Mouse (Mus musculus) mesoderm, embryonic 11.5 days (tissue): ENCODE measurements at regions not wholly inside any gene's neighbourhood (a gene's known extent, or its start where the extent isn't known, plus 50 kb on each side); places are given as distances from the start of the nearest gene placed in this dataset.

Experiments used
- DNase-seq: peaks from one replicate; pipeline ENCODE4 v3.0.0-alpha.2; 2012; ENCODE audit warnings: low read depth, low spot score

- no peak for DNase-seq
Measured at GRCm38 (mm10) chr11:85966207-85966606, 80.0 kb downstream of the Tbx4 start.

GRCm38 (mm10) chr11:85970287-85970686 is 84.1 kb downstream of the Tbx4 start:
- DNase-seq: no peak

DNA sequence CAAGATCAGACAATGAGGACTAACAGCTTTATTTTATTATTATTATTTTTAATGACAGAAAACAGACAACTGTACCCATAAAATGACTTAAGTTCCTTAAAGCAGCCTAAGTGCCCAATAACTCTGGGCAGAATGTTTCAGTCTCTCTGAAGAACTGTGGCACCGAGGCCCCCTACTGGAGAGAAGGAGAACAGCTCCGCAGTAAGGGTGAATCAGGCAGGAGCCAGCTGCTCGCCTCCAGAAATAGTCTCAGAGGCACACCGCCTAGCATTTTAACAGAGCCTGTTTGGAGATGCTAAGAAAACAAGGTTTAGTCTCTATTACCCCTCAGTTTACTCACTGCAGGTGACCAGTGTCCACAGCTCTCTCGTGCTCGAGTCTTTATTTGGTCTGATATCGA is 86.2 kb downstream of the Tbx4 start:
- DNase-seq: peak; percentile 76

- no peak for DNase-seq
Measured at GRCm38 (mm10) chr11:85973736-85974135, 87.5 kb downstream of the Tbx4 start.

- no peak for DNase-seq
Measured at GRCm38 (mm10) chr11:85976693-85977434, 90.6 kb downstream of the Tbx4 start.

GRCm38 (mm10) chr11:85980388-85980787 is 94.2 kb downstream of the Tbx4 start:
- no peak for DNase-seq

DNA sequence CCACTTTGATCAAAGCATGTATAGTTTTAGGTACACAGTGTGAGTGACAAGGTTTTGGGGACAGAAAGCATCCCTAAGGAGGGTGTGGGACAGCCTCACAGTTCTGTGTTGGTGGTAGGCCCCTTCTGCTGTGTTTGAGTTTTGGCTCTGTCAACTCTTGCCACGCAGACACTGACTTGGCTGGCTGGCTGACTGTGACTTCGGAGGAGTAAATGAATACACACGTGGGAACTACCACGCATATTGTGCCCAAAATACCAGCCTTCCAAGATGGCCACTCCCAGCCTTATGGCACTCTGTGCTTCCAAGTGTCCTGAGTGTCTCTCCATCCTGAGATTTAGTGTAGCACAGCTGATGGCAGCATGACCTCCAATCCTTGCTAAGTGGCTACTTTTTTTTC is 95.3 kb downstream of the Tbx4 start:
- no peak for DNase-seq

- no peak for DNase-seq
Measured at GRCm38 (mm10) chr11:85986338-85986737, 100.1 kb downstream of the Tbx4 start.

- no peak for DNase-seq
Measured at GRCm38 (mm10) chr11:85987181-85987580, 101.0 kb downstream of the Tbx4 start.

DNA sequence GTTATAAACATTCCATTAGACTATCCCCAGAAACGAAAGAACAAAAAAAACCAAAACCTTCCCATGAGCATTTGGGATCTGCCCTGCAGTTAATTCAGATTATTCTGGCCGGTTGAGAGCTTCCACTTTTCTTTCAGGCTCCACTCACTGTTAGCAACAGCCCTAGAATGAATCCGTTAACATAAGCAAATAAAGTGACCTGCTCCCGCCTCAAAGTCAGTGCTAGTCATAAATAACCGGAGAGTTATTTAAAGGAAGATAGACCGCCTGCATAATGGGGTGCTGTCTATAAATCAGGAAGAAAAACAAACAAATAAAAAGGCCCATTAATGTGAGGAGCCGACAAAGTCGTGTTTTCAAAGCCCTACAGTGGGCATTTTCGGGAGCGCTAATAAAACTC is 103.3 kb downstream of the Tbx4 start:
- peak; percentile 58 for DNase-seq

DNA sequence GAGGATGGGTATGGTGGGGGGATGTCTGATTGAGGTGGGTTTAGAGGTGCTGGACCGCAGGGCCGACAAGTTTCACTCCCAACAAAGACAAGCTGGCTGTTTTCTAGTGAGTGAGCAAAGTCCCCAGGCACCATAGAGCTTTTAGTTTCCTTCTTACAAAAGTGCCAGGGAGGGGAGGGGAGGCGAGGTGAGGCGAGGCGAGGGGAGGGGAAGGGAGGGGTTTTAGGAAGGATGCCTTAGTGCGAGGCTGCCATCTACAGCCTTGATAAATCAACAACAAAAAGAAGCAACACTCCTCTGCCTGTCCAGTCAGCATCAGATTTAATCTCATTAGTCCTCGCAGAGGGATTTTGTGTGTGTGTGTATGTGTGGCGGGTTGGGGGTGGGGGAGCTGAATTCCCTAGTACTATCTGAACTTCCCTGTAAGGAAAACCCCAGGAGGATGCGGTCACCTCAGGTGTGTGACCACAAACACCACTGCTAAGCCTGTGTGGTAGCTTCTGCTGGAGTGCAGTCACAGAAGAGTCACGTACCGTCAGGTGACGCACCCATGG is 103.8 kb downstream of the Tbx4 start:
- peak; percentile 41 for DNase-seq

- peak; percentile 67 for DNase-seq
Measured at GRCm38 (mm10) chr11:85995318-85996095, 109.3 kb downstream of the Tbx4 start.

- DNase-seq: no peak
Measured at GRCm38 (mm10) chr11:85996686-85997085, 110.5 kb downstream of the Tbx4 start.

GRCm38 (mm10) chr11:86003341-86003740 is 117.1 kb downstream of the Tbx4 start:
- DNase-seq: no peak

DNA sequence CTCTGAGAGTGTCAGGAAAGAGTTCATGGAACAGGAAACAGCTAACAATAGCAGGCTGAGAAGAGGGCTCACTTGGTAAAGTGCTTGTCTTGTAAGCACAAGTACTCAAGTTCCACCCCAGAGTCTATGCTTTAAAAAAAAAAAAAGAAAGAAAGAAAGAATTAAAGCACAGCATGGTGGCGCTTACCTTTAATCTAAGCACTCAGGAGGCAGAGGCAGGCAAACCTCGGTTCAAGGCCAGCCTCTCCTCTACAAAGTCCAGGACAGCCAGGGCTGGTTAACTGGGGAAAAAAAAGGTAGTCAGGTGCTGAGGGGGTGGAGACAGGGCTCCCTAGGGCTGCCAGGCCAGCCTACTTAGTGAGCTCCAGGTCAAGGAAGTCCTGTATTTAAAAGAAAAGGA is 119.1 kb downstream of the Tbx4 start:
- DNase-seq: no peak

DNA sequence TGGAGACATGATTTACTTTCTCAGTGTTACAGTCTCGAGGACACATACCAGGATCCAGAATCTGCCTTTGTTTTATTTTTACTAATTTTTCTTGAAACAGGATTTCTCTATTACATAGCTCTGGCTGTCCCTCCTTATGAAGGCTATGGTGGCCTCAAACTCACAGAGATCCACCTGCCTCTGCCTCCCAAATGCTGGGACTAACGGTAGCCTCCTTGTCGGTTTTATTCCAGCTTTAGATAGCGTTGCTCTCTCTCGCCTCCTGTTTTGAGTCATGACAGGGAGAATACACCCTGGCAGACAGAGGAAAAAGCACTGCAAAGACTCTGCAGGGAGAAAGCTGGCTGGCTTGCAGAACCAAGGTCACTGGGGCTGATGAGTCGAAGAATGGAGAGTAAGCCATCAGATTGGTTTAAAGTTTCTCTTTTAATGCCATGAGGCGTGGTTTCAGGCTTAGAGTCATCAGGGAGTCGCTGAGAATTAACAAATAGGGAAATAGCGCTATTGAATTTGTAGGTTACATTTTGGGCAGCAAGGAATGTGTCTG is 119.8 kb downstream of the Tbx4 start:
- no peak for DNase-seq

GRCm38 (mm10) chr11:86006859-86007258 is 120.6 kb downstream of the Tbx4 start:
- no peak for DNase-seq
